Mouse (Mus musculus): ENCODE results near the gene Snai3. TPM values are rescaled to one million over a fixed set of nuclear protein-coding genes. Genes with fewer than 3 reads are reported as not detected.

Gene Snai3
- polyA plus RNA-seq, 1 experiment: 10.2 TPM

DNA sequence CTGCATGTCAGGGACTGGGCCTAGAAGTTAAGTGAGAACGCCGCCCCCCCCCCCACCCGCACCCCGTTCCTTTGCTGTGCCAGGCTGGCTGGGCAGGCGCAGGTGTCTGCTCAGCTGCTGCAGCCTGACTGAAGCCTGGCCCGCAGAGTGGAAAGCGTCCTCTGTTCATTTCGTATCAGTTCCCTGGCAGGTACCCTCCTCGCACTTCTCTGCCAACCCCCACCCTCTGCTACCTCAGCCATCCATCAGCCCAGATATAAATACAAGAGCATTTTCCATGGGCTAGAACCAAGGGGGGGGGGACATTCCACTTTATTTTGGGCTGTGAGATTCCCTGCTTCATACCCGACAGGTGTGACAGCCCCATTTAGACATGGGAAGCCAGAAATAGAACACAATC is 8.4 kb downstream of the Snai3 start:
- no peaks in the 10 kb centered on the region for H3K4me1 ChIP-seq (ENCODE audit: control insufficient read depth, insufficient read depth, low read length)
- 0 out of 2 replicates have a peak, but pooled peaks cover 5% of the 10 kb centered on the region for H3K36me3 ChIP-seq (ENCODE audit: control insufficient read depth, insufficient read depth, low read length, poor library complexity, severe bottlenecking)
- H3K9ac ChIP-seq (ENCODE audit: low read depth, poor library complexity, severe bottlenecking): no peak overlapping the region
- no peaks in the 10 kb centered on the region for H3K27me3 ChIP-seq (ENCODE audit: control insufficient read depth, insufficient read depth, low read length, poor library complexity, severe bottlenecking)
- H3K9me3 ChIP-seq (replicated peaks; ENCODE audit: control insufficient read depth, insufficient read depth, low read length, poor library complexity, severe bottlenecking): no peaks in the 10 kb centered on the region
- H3K27ac ChIP-seq (ENCODE audit: insufficient read depth, low read length): no peak overlapping the region
- TF ChIP-seq CTCF (IDR thresholded peaks at IDR 0.05; ENCODE audit: low read depth, low read length) (no peak), EP300 (IDR thresholded peaks at IDR 0.05; ENCODE audit: insufficient read depth, low read depth, low read length) (no peak), POLR2A (IDR thresholded peaks at IDR 0.05; ENCODE audit: insufficient read depth, low read length) (no peak)
- H3K4me3 ChIP-seq (ENCODE audit: low read depth, low read length): no peak overlapping the region

- TF ChIP-seq CTCF (IDR thresholded peaks at IDR 0.05; ENCODE audit: low read depth, low read length) (no peak), EP300 (IDR thresholded peaks at IDR 0.05; ENCODE audit: insufficient read depth, low read depth, low read length) (no peak), POLR2A (IDR thresholded peaks at IDR 0.05; ENCODE audit: insufficient read depth, low read length) (no peak)
- Histone ChIP-seq H3K36me3 (ENCODE audit: control insufficient read depth, insufficient read depth, low read length, poor library complexity, severe bottlenecking) (0 out of 2 replicates have a peak, but pooled peaks cover 4% of the 10 kb centered on the region), H3K9ac (ENCODE audit: low read depth, poor library complexity, severe bottlenecking) (no peak overlapping the region), H3K4me1 (ENCODE audit: control insufficient read depth, insufficient read depth, low read length) (no peaks in the 10 kb centered on the region), H3K27ac (ENCODE audit: insufficient read depth, low read length) (no peak overlapping the region), H3K4me3 (ENCODE audit: low read depth, low read length) (no peak overlapping the region), H3K27me3 (ENCODE audit: control insufficient read depth, insufficient read depth, low read length, poor library complexity, severe bottlenecking) (no peaks in the 10 kb centered on the region), H3K9me3 (replicated peaks; ENCODE audit: control insufficient read depth, insufficient read depth, low read length, poor library complexity, severe bottlenecking) (no peaks in the 10 kb centered on the region)
Observed at GRCm38 (mm10) chr8:122451161-122451703, 9.3 kb downstream of the Snai3 start.

GRCm38 (mm10) chr8:122445203-122445602 is 15.3 kb downstream of the Snai3 start:
- no peaks in the 10 kb centered on the region for H3K36me3 ChIP-seq (ENCODE audit: control insufficient read depth, insufficient read depth, low read length, poor library complexity, severe bottlenecking)
- H3K4me3 ChIP-seq (ENCODE audit: low read depth, low read length): no peak overlapping the region
- no peaks in the 10 kb centered on the region for H3K9me3 ChIP-seq (replicated peaks; ENCODE audit: control insufficient read depth, insufficient read depth, low read length, poor library complexity, severe bottlenecking)
- H3K4me1 ChIP-seq (ENCODE audit: control insufficient read depth, insufficient read depth, low read length): no peaks in the 10 kb centered on the region
- no peak overlapping the region for H3K27ac ChIP-seq (ENCODE audit: insufficient read depth, low read length)
- no peak overlapping the region for H3K9ac ChIP-seq (ENCODE audit: low read depth, poor library complexity, severe bottlenecking)
- TF ChIP-seq CTCF (IDR thresholded peaks at IDR 0.05; ENCODE audit: low read depth, low read length): no peak
- no peak for TF ChIP-seq POLR2A (IDR thresholded peaks at IDR 0.05; ENCODE audit: insufficient read depth, low read length)
- no peak for TF ChIP-seq EP300 (IDR thresholded peaks at IDR 0.05; ENCODE audit: insufficient read depth, low read depth, low read length)
- H3K27me3 ChIP-seq (ENCODE audit: control insufficient read depth, insufficient read depth, low read length, poor library complexity, severe bottlenecking): no peaks in the 10 kb centered on the region

DNA sequence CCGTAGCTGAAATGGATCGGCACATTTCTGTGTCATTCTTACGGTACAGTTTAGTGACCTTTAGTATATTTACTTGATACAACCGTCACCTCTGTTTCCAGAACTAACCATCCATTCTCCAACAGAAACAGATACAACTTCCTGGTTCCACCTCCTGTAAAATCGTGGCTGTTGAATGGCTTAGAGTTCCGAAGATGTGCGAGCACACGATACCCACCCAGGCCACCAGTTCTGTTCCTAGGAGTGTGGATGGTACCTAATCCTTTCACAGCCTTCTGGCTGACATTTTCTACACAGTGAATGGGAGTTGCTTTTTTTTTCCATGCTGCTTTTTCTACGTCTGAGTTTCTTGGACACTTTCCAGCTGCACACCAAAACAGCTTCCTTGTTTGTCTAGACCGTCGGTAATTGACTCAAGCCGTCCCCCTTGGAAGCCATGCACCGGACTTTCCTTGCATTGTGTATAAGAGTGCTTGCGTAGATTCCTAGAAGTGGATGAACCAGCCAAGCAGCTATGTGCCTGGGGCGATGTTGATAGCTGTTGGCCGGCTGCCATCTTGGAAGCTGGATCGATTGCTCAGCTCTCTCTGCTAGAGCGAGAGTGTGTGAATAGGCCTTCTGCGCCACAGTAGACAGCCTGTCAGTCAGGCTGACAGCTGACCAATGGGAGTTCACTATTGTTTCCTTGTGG is 16.3 kb downstream of the Snai3 start:
- no peaks in the 10 kb centered on the region for H3K4me1 ChIP-seq (ENCODE audit: control insufficient read depth, insufficient read depth, low read length)
- no peak for TF ChIP-seq CTCF (IDR thresholded peaks at IDR 0.05; ENCODE audit: low read depth, low read length)
- peak; percentile 67; the same call in 1 of the 2 replicates for TF ChIP-seq EP300 (IDR thresholded peaks at IDR 0.05; ENCODE audit: insufficient read depth, low read depth, low read length)
- peak overlapping the region; percentile 16 for H3K27ac ChIP-seq (ENCODE audit: insufficient read depth, low read length)
- no peaks in the 10 kb centered on the region for H3K36me3 ChIP-seq (ENCODE audit: control insufficient read depth, insufficient read depth, low read length, poor library complexity, severe bottlenecking)
- peak overlapping the region; percentile 65 for H3K9ac ChIP-seq (ENCODE audit: low read depth, poor library complexity, severe bottlenecking)
- peak overlapping the region; percentile 73 for H3K4me3 ChIP-seq (ENCODE audit: low read depth, low read length)
- H3K27me3 ChIP-seq (ENCODE audit: control insufficient read depth, insufficient read depth, low read length, poor library complexity, severe bottlenecking): no peaks in the 10 kb centered on the region
- H3K9me3 ChIP-seq (replicated peaks; ENCODE audit: control insufficient read depth, insufficient read depth, low read length, poor library complexity, severe bottlenecking): no peaks in the 10 kb centered on the region

DNA sequence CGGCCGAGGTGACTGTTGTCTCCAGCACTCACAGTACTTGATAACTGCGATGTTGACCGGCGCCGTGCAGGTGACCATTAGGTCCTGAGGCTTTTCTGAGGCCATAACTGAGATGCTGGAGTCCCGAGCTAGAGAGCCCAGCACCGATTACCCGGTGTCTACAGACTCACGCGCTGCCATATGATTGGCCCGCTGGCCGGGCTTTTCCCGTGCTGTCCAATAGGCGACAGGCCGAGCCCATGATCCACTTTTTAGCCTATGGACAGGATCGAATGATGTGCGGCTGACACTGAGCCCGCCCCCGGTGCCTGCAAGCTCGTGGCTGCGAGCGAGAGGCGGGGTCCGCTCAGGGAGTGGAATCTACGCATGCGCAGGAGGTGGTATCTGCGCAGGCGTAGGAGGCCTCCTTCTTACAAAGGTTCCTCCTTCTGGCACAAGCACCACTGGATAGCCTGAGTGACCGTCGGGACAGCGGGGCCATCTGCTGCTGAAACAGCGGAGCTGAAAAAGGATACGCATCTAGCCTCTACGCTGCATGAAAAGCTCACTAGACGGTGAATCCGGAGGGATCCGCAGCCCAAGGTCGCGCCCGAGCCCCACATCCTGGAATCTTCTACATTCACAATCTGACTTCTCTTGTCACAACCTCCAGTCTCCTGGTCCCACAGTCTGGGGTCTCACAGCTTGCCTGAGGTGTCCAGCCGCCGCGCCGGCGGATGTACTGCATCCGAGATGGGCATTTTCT is 17.1 kb downstream of the Snai3 start, which contains the start of gene Mvd:
Gene Mvd, minus strand, starts transcription at position 161 of the 745 bp plus-strand sequence.
- peak within 1 kb of the TSS; percentile 85 for H3K4me3 ChIP-seq (ENCODE audit: low read depth, low read length)
- peak within 1 kb of the TSS; percentile 70 for H3K9ac ChIP-seq (ENCODE audit: low read depth, poor library complexity, severe bottlenecking)
- no peaks in the 10 kb centered on the region for H3K36me3 ChIP-seq (ENCODE audit: control insufficient read depth, insufficient read depth, low read length, poor library complexity, severe bottlenecking)
- no peaks in the 10 kb centered on the region for H3K27me3 ChIP-seq (ENCODE audit: control insufficient read depth, insufficient read depth, low read length, poor library complexity, severe bottlenecking)
- peak within 1 kb of the TSS; percentile 16 for H3K27ac ChIP-seq (ENCODE audit: insufficient read depth, low read length)
- H3K4me1 ChIP-seq (ENCODE audit: control insufficient read depth, insufficient read depth, low read length): no peaks in the 10 kb centered on the region
- no peaks in the 10 kb centered on the region for H3K9me3 ChIP-seq (replicated peaks; ENCODE audit: control insufficient read depth, insufficient read depth, low read length, poor library complexity, severe bottlenecking)
- TF ChIP-seq POLR2A (IDR thresholded peaks at IDR 0.05; ENCODE audit: insufficient read depth, low read length): peak; percentile 92
- peak; percentile 27 for TF ChIP-seq CTCF (IDR thresholded peaks at IDR 0.05; ENCODE audit: low read depth, low read length)
- peak; percentile 48; the same call in 1 of the 2 replicates for TF ChIP-seq EP300 (IDR thresholded peaks at IDR 0.05; ENCODE audit: insufficient read depth, low read depth, low read length)
